Mouse (Mus musculus): Measurements from ENCODE around the gene Irf8. TPM values are rescaled to one million over a fixed set of nuclear protein-coding genes. Genes with fewer than 3 reads are reported as not detected.
A peak's percentile ranks its signal among the peaks of the same experiment; 100 is the strongest.
"Not testable (repeated sequence)": the region's sequence is repeated elsewhere in the genome, so short reads cannot be mapped to it uniquely, and the experiment has no call there.

Irf8 gene
- polyA plus RNA-seq, 1 experiment from 2014 or later, result 25.4 TPM

- H3K9me3 ChIP-seq (replicated peaks; ENCODE audit: control insufficient read depth, low read length), result no peaks in the 10 kb centered on the region
- no peaks in the 10 kb centered on the region for H3K36me3 ChIP-seq (ENCODE audit: control insufficient read depth, insufficient read depth, low read length)
- no peak overlapping the region for H3K9ac ChIP-seq (ENCODE audit: low read length)
- no peak for ATAC-seq (ENCODE audit: insufficient read depth, low FRiP score)
- 68% methylated on average over 10 of the region's 10 CpGs for WGBS
- no peak overlapping the region for H3K4me3 ChIP-seq (replicated peaks; ENCODE audit: low read length)
- no peak overlapping the region for H3K4me2 ChIP-seq (ENCODE audit: low read depth, low read length)
- H3K4me1 ChIP-seq (ENCODE audit: control insufficient read depth, insufficient read depth, low read length), result 0 out of 2 replicates have a peak, but pooled peaks cover 1% of the 10 kb centered on the region
- H3K27ac ChIP-seq (ENCODE audit: low read length), result no peak overlapping the region
- H3K27me3 ChIP-seq (ENCODE audit: control insufficient read depth, insufficient read depth, low read length), result no peaks in the 10 kb centered on the region
These were observed 27.0 kb upstream of the Irf8 start for GRCm38 (mm10) chr8:120709176-120709575.

- no peak overlapping the region for H3K4me2 ChIP-seq (ENCODE audit: low read depth, low read length)
- 0 out of 2 replicates have a peak, but pooled peaks have one; percentile 25 for ATAC-seq (ENCODE audit: insufficient read depth, low FRiP score)
- H3K4me3 ChIP-seq (replicated peaks; ENCODE audit: low read length), result no peak overlapping the region
- no peak overlapping the region for H3K9ac ChIP-seq (ENCODE audit: low read length)
- 0 out of 2 replicates have a peak overlapping the region, but pooled peaks have one; percentile 6 for H3K27ac ChIP-seq (ENCODE audit: low read length)
- WGBS, result 68% methylated on average over 6 of the region's 6 CpGs
- H3K36me3 ChIP-seq (ENCODE audit: control insufficient read depth, insufficient read depth, low read length), result no peaks in the 10 kb centered on the region
- no peaks in the 10 kb centered on the region for H3K9me3 ChIP-seq (replicated peaks; ENCODE audit: control insufficient read depth, low read length)
- no peaks in the 10 kb centered on the region for H3K27me3 ChIP-seq (ENCODE audit: control insufficient read depth, insufficient read depth, low read length)
- H3K4me1 ChIP-seq (ENCODE audit: control insufficient read depth, insufficient read depth, low read length), result no peaks in the 10 kb centered on the region
These were observed 21.0 kb upstream of the Irf8 start for GRCm38 (mm10) chr8:120715200-120715599.

GRCm38 (mm10) chr8:120715996-120716680 is 20.0 kb upstream of the Irf8 start:
- Histone ChIP-seq H3K27ac (ENCODE audit: low read length) (no peak overlapping the region), H3K36me3 (ENCODE audit: control insufficient read depth, insufficient read depth, low read length) (no peaks in the 10 kb centered on the region), H3K27me3 (ENCODE audit: control insufficient read depth, insufficient read depth, low read length) (no peaks in the 10 kb centered on the region), H3K4me3 (replicated peaks; ENCODE audit: low read length) (no peak overlapping the region), H3K9me3 (replicated peaks; ENCODE audit: control insufficient read depth, low read length) (no peaks in the 10 kb centered on the region), H3K4me1 (ENCODE audit: control insufficient read depth, insufficient read depth, low read length) (no peaks in the 10 kb centered on the region), H3K9ac (ENCODE audit: low read length) (no peak overlapping the region), H3K4me2 (ENCODE audit: low read depth, low read length) (no peak overlapping the region)
- 73% methylated on average over 15 of the region's 15 CpGs for WGBS
- ATAC-seq (ENCODE audit: insufficient read depth, low FRiP score), result no peak

GRCm38 (mm10) chr8:120719586-120720236 is 16.4 kb upstream of the Irf8 start:
- Histone ChIP-seq H3K4me3 (replicated peaks; ENCODE audit: low read length) (no peak overlapping the region), H3K27ac (ENCODE audit: low read length) (no peak overlapping the region), H3K4me1 (ENCODE audit: control insufficient read depth, insufficient read depth, low read length) (no peaks in the 10 kb centered on the region), H3K4me2 (ENCODE audit: low read depth, low read length) (no peak overlapping the region), H3K9me3 (replicated peaks; ENCODE audit: control insufficient read depth, low read length) (0 out of 2 replicates have a peak, but pooled peaks cover 3% of the 10 kb centered on the region), H3K9ac (ENCODE audit: low read length) (no peak overlapping the region), H3K27me3 (ENCODE audit: control insufficient read depth, insufficient read depth, low read length) (no peaks in the 10 kb centered on the region), H3K36me3 (ENCODE audit: control insufficient read depth, insufficient read depth, low read length) (no peaks in the 10 kb centered on the region)
- ATAC-seq (ENCODE audit: insufficient read depth, low FRiP score), result no peak
- WGBS, result 59% methylated on average over 19 of the region's 19 CpGs

GRCm38 (mm10) chr8:120723025-120723424 is 13.1 kb upstream of the Irf8 start:
- no peak overlapping the region for H3K27ac ChIP-seq (ENCODE audit: low read length)
- H3K36me3 ChIP-seq (ENCODE audit: control insufficient read depth, insufficient read depth, low read length), result no peaks in the 10 kb centered on the region
- no peaks in the 10 kb centered on the region for H3K4me1 ChIP-seq (ENCODE audit: control insufficient read depth, insufficient read depth, low read length)
- H3K9ac ChIP-seq (ENCODE audit: low read length), result no peak overlapping the region
- ATAC-seq (ENCODE audit: insufficient read depth, low FRiP score), result no peak
- H3K9me3 ChIP-seq (replicated peaks; ENCODE audit: control insufficient read depth, low read length), result 0 out of 2 replicates have a peak, but pooled peaks cover 3% of the 10 kb centered on the region
- H3K4me2 ChIP-seq (ENCODE audit: low read depth, low read length), result no peak overlapping the region
- H3K4me3 ChIP-seq (replicated peaks; ENCODE audit: low read length), result no peak overlapping the region
- 74% methylated on average over 6 of the region's 6 CpGs for WGBS
- no peaks in the 10 kb centered on the region for H3K27me3 ChIP-seq (ENCODE audit: control insufficient read depth, insufficient read depth, low read length)

- not testable (repeated sequence) for H3K9me3 ChIP-seq (replicated peaks; ENCODE audit: control insufficient read depth, low read length); H3K36me3 ChIP-seq (ENCODE audit: control insufficient read depth, insufficient read depth, low read length); H3K4me1 ChIP-seq (ENCODE audit: control insufficient read depth, insufficient read depth, low read length); H3K4me2 ChIP-seq (ENCODE audit: low read depth, low read length); H3K27me3 ChIP-seq (ENCODE audit: control insufficient read depth, insufficient read depth, low read length); H3K27ac ChIP-seq (ENCODE audit: low read length); H3K4me3 ChIP-seq (replicated peaks; ENCODE audit: low read length); ATAC-seq (ENCODE audit: insufficient read depth, low FRiP score); H3K9ac ChIP-seq (ENCODE audit: low read length)
- WGBS, result 88% methylated on average over 2 of the region's 4 CpGs
These were observed 12.1 kb upstream of the Irf8 start for GRCm38 (mm10) chr8:120724096-120724495.

GRCm38 (mm10) chr8:120724816-120725575 is 11.2 kb upstream of the Irf8 start:
- H3K27me3 ChIP-seq (ENCODE audit: control insufficient read depth, insufficient read depth, low read length), result no peaks in the 10 kb centered on the region
- no peaks in the 10 kb centered on the region; the same call in 1 of the 2 replicates for H3K4me1 ChIP-seq (ENCODE audit: control insufficient read depth, insufficient read depth, low read length)
- WGBS, result 53% methylated on average over 17 of the region's 17 CpGs
- H3K4me3 ChIP-seq (replicated peaks; ENCODE audit: low read length), result no peak overlapping the region
- no peak overlapping the region for H3K27ac ChIP-seq (ENCODE audit: low read length)
- no peak overlapping the region for H3K9ac ChIP-seq (ENCODE audit: low read length)
- H3K9me3 ChIP-seq (replicated peaks; ENCODE audit: control insufficient read depth, low read length), result 0 out of 2 replicates have a peak, but pooled peaks cover 3% of the 10 kb centered on the region
- no peaks in the 10 kb centered on the region for H3K36me3 ChIP-seq (ENCODE audit: control insufficient read depth, insufficient read depth, low read length)
- ATAC-seq (ENCODE audit: insufficient read depth, low FRiP score), result no peak
- no peak overlapping the region for H3K4me2 ChIP-seq (ENCODE audit: low read depth, low read length)

GRCm38 (mm10) chr8:120725576-120725950 is 10.6 kb upstream of the Irf8 start:
- Histone ChIP-seq H3K27me3 (ENCODE audit: control insufficient read depth, insufficient read depth, low read length) (no peaks in the 10 kb centered on the region), H3K4me2 (ENCODE audit: low read depth, low read length) (no peak overlapping the region), H3K4me1 (ENCODE audit: control insufficient read depth, insufficient read depth, low read length) (peaks cover 2% of the 10 kb centered on the region; the same call in 1 of the 2 replicates), H3K36me3 (ENCODE audit: control insufficient read depth, insufficient read depth, low read length) (no peaks in the 10 kb centered on the region), H3K9ac (ENCODE audit: low read length) (no peak overlapping the region; the same call in 1 of the 2 replicates), H3K27ac (ENCODE audit: low read length) (no peak overlapping the region), H3K4me3 (replicated peaks; ENCODE audit: low read length) (no peak overlapping the region), H3K9me3 (replicated peaks; ENCODE audit: control insufficient read depth, low read length) (0 out of 2 replicates have a peak, but pooled peaks cover 3% of the 10 kb centered on the region)
- no peak for ATAC-seq (ENCODE audit: insufficient read depth, low FRiP score)
- 78% methylated on average over 5 of the region's 5 CpGs for WGBS

GRCm38 (mm10) chr8:120726051-120726450 is 10.1 kb upstream of the Irf8 start:
- WGBS, result 60% methylated on average over 5 of the region's 5 CpGs
- H3K4me2 ChIP-seq (ENCODE audit: low read depth, low read length), result no peak overlapping the region
- H3K27me3 ChIP-seq (ENCODE audit: control insufficient read depth, insufficient read depth, low read length), result no peaks in the 10 kb centered on the region
- H3K4me3 ChIP-seq (replicated peaks; ENCODE audit: low read length), result no peak overlapping the region
- 0 out of 2 replicates have a peak, but pooled peaks cover 3% of the 10 kb centered on the region for H3K9me3 ChIP-seq (replicated peaks; ENCODE audit: control insufficient read depth, low read length)
- H3K27ac ChIP-seq (ENCODE audit: low read length), result no peak overlapping the region
- peaks cover 2% of the 10 kb centered on the region; the same call in 1 of the 2 replicates for H3K4me1 ChIP-seq (ENCODE audit: control insufficient read depth, insufficient read depth, low read length)
- no peak overlapping the region; the same call in 1 of the 2 replicates for H3K9ac ChIP-seq (ENCODE audit: low read length)
- H3K36me3 ChIP-seq (ENCODE audit: control insufficient read depth, insufficient read depth, low read length), result no peaks in the 10 kb centered on the region
- no peak for ATAC-seq (ENCODE audit: insufficient read depth, low FRiP score)

Measured in stomach, embryonic 16.5 days (tissue).